20 mouse cellular contexts compared by ENCODE assay signal in genomic region chr7:54645314-54645713, GRCm38 (mm10).
DNase-seq lines count a peak whose midpoint lies in the region; TF ChIP-seq lines count a peak whose summit lies in the region.
"Had no signal": no experiment of that assay in that cellular context is flagged by ENCODE, and none has a peak within 500 bp of the region (broad histone marks: within the 10 kb centered on the region; RNA-seq: fewer than 3 reads in every experiment).

No protein-coding gene starts in this region.

- H3K36me3 ChIP-seq in ES-Bruce4 (ENCODE audit: control insufficient read depth, insufficient read depth, low read length, poor library complexity, severe bottlenecking): no peaks in the 10 kb centered on the region
- H3K36me3 ChIP-seq in forebrain, embryonic 10.5 days (replicated peaks): no peaks in the 10 kb centered on the region
- H3K36me3 ChIP-seq: embryonic facial prominence, embryonic 10.5 days; embryonic facial prominence, embryonic 12.5 days; forebrain, embryonic 12.5 days; G1E had no signal

- 84% methylated on average over 2 of the region's 2 CpGs for WGBS in forebrain, embryonic 10.5 days

- H3K27me3 ChIP-seq in ES-Bruce4 (ENCODE audit: control insufficient read depth, insufficient read depth, low read length, poor library complexity, severe bottlenecking): no peaks in the 10 kb centered on the region
- H3K27me3 ChIP-seq in forebrain, embryonic 10.5 days (ENCODE audit: poor library complexity, severe bottlenecking): no peaks in the 10 kb centered on the region
- H3K27me3 ChIP-seq: CH12.LX; embryonic facial prominence, embryonic 12.5 days; forebrain, embryonic 12.5 days; Patski had no signal

- H3K9me3 ChIP-seq in ES-Bruce4 (replicated peaks; ENCODE audit: control insufficient read depth, insufficient read depth, low read length, poor library complexity, severe bottlenecking): no peaks in the 10 kb centered on the region
- H3K9me3 ChIP-seq in forebrain, embryonic 10.5 days: no peaks in the 10 kb centered on the region
- H3K9me3 ChIP-seq: embryonic facial prominence, embryonic 10.5 days; embryonic facial prominence, embryonic 12.5 days; forebrain, embryonic 12.5 days; G1E had no signal

- intact Hi-C loops in heart, postnatal 14 days (cut with DNase I): no loop called here

- peak; percentile 87 for TF ChIP-seq EP300 in ES-Bruce4 (IDR thresholded peaks at IDR 0.05; ENCODE audit: insufficient read depth, low read depth, low read length)

- no peak for TF ChIP-seq POLR2A in ES-Bruce4 (IDR thresholded peaks at IDR 0.05; ENCODE audit: insufficient read depth, low read length)

- H3K4me3 ChIP-seq in ES-Bruce4 (ENCODE audit: low read depth, low read length): no peak overlapping the region
- no peak overlapping the region for H3K4me3 ChIP-seq in forebrain, embryonic 10.5 days
- H3K4me3 ChIP-seq: embryonic facial prominence, embryonic 10.5 days; embryonic facial prominence, embryonic 12.5 days; forebrain, embryonic 12.5 days had no signal

- H3K9ac ChIP-seq in ES-Bruce4 (ENCODE audit: low read depth, poor library complexity, severe bottlenecking): no peak overlapping the region
- H3K9ac ChIP-seq: embryonic facial prominence, embryonic 12.5 days; forebrain, embryonic 12.5 days had no signal

- H3K27ac ChIP-seq in ES-Bruce4 (ENCODE audit: insufficient read depth, low read length): no peak overlapping the region
- no peak overlapping the region for H3K27ac ChIP-seq in forebrain, embryonic 10.5 days
- H3K27ac ChIP-seq: embryonic facial prominence, embryonic 10.5 days; embryonic facial prominence, embryonic 12.5 days; forebrain, embryonic 12.5 days had no signal

- no peak for TF ChIP-seq CTCF in ES-Bruce4 (IDR thresholded peaks at IDR 0.05; ENCODE audit: low read depth, low read length)

- DNase-seq in R1 (ENCODE audit: low read depth, low spot score): peak; percentile 61
- peak; percentile 32 for DNase-seq in ZHBTc4 (ENCODE audit: low read depth, low spot score)
- DNase-seq in heart, postnatal 14 days: no peak
- no peak for DNase-seq in forebrain, embryonic 10.5 days (ENCODE audit: extremely low spot score, low spot score)
- DNase-seq: adrenal gland, adult 2 months; adrenal gland, postnatal 10 days; adrenal gland, postnatal 36 days; B cell, adult 2 months; cerebellum, adult 11-12 months; cerebellum, adult 2 months; cerebellum, adult 9-10 months; cerebellum, postnatal 10 days; cerebellum, postnatal 25 days had no signal

- peaks cover 2% of the 10 kb centered on the region for H3K4me1 ChIP-seq in ES-Bruce4 (ENCODE audit: control insufficient read depth, insufficient read depth, low read length)
- H3K4me1 ChIP-seq in forebrain, embryonic 10.5 days: peaks cover 10% of the 10 kb centered on the region
- H3K4me1 ChIP-seq: embryonic facial prominence, embryonic 10.5 days; embryonic facial prominence, embryonic 12.5 days had no signal

Comparison
In these comparisons a context has a peak if more than half of its experiments do, and no peak if none do; other contexts are left out.
1. DNase-seq: peak in R1 (single experiment) and ZHBTc4 (single experiment); none in heart, postnatal 14 days (0 of 2) and forebrain, embryonic 10.5 days (single experiment).